Mouse (Mus musculus) E14TG2a.4 (cell line): ENCODE measurements around the gene Kpna3.

ENCODE experiments used
- H3K27me3 ChIP-seq: 2 replicates; pipeline ENCODE4 v1.6.1; 2014; ENCODE audit warnings: low read length, control low read depth; ENCODE audit not compliant: insufficient read depth
- H3K36me3 ChIP-seq: 2 replicates; pipeline ENCODE4 v1.6.1; 2014; ENCODE audit warnings: low read length, control low read depth; ENCODE audit not compliant: insufficient read depth
- H3K4me1 ChIP-seq: replicated peaks from 2 replicates; pipeline ENCODE4 v1.6.1; 2014; ENCODE audit warnings: low read depth, low read length, control low read depth
- H3K4me3 ChIP-seq: replicated peaks from 2 replicates; pipeline ENCODE4 v1.5.1; 2014; ENCODE audit warnings: mild to moderate bottlenecking, low read length
- H3K9me3 ChIP-seq: 2 replicates; pipeline ENCODE4 v1.6.1; 2014; ENCODE audit warnings: low read length, control low read depth
- CTCF ChIP-seq: conservative IDR thresholded peaks from 2 replicates; pipeline ENCODE4 v1.5.1; 2014; ENCODE audit warnings: low read length
- NANOG ChIP-seq: IDR thresholded peaks from 2 replicates; pipeline ENCODE4 v1.6.1; 2014; ENCODE audit warnings: borderline replicate concordance, low read length, mixed read lengths
- POU5F1 ChIP-seq: IDR thresholded peaks from 2 replicates; pipeline ENCODE4 v1.6.1; 2014; ENCODE audit warnings: low read length, borderline replicate concordance

The Kpna3 gene

GRCm38 (mm10) chr14:61439661-61440559 lies at the start of gene Kpna3:
Kpna3 (minus strand) TSS chr14:61439874.
- Histone ChIP-seq H3K4me3 (peak within 1 kb of the TSS; percentile 87), H3K27me3 (no peaks in the 10 kb centered on the region), H3K36me3 (peaks cover 5% of the 10 kb centered on the region; the same call in 1 of the 2 replicates), H3K4me1 (peaks cover 51% of the 10 kb centered on the region), H3K9me3 (no peaks in the 10 kb centered on the region)
- no peak for TF ChIP-seq CTCF
- TF ChIP-seq NANOG = no peak
- no peak for TF ChIP-seq POU5F1

GRCm38 (mm10) chr14:61460365-61460764 lies 20.7 kb upstream of the Kpna3 start:
- Histone ChIP-seq H3K36me3 (no peaks in the 10 kb centered on the region), H3K9me3 (no peaks in the 10 kb centered on the region), H3K27me3 (no peaks in the 10 kb centered on the region), H3K4me1 (no peaks in the 10 kb centered on the region), H3K4me3 (no peak overlapping the region)
- no peak for TF ChIP-seq CTCF
- no peak for TF ChIP-seq NANOG
- TF ChIP-seq POU5F1 = no peak

- no peaks in the 10 kb centered on the region for H3K9me3 ChIP-seq
- no peaks in the 10 kb centered on the region for H3K4me1 ChIP-seq
- TF ChIP-seq NANOG = no peak
- no peak for TF ChIP-seq POU5F1
- no peak for TF ChIP-seq CTCF
- no peaks in the 10 kb centered on the region for H3K36me3 ChIP-seq
- no peak overlapping the region for H3K4me3 ChIP-seq
- H3K27me3 ChIP-seq = 0 out of 2 replicates have a peak, but pooled peaks cover 6% of the 10 kb centered on the region
Measured at GRCm38 (mm10) chr14:61457468-61457867, 17.8 kb upstream of the Kpna3 start.

- H3K36me3 ChIP-seq = no peaks in the 10 kb centered on the region
- no peak overlapping the region for H3K4me3 ChIP-seq
- H3K4me1 ChIP-seq = no peaks in the 10 kb centered on the region
- H3K9me3 ChIP-seq = no peaks in the 10 kb centered on the region
- 0 out of 2 replicates have a peak, but pooled peaks cover 11% of the 10 kb centered on the region for H3K27me3 ChIP-seq
- TF ChIP-seq POU5F1 = no peak
- no peak for TF ChIP-seq CTCF
- TF ChIP-seq NANOG = no peak
Measured at GRCm38 (mm10) chr14:61455571-61455970, 15.9 kb upstream of the Kpna3 start.

GRCm38 (mm10) chr14:61453032-61453431 lies 13.4 kb upstream of the Kpna3 start:
- 0 out of 2 replicates have a peak, but pooled peaks cover 11% of the 10 kb centered on the region for H3K27me3 ChIP-seq
- H3K36me3 ChIP-seq = no peaks in the 10 kb centered on the region
- no peak overlapping the region for H3K4me3 ChIP-seq
- TF ChIP-seq NANOG = no peak
- TF ChIP-seq POU5F1 = no peak
- no peak for TF ChIP-seq CTCF
- H3K4me1 ChIP-seq = no peaks in the 10 kb centered on the region
- H3K9me3 ChIP-seq = no peaks in the 10 kb centered on the region

- H3K27me3 ChIP-seq = peaks cover 13% of the 10 kb centered on the region; the same call in 1 of the 2 replicates
- TF ChIP-seq POU5F1 (no peak), CTCF (no peak), NANOG (no peak)
- no peaks in the 10 kb centered on the region for H3K4me1 ChIP-seq
- H3K4me3 ChIP-seq = no peak overlapping the region
- no peaks in the 10 kb centered on the region for H3K9me3 ChIP-seq
- H3K36me3 ChIP-seq = no peaks in the 10 kb centered on the region
Measured at GRCm38 (mm10) chr14:61452481-61452880, 12.8 kb upstream of the Kpna3 start.

GRCm38 (mm10) chr14:61447775-61448174 lies 8.1 kb upstream of the Kpna3 start:
- TF ChIP-seq NANOG (no peak), POU5F1 (no peak), CTCF (no peak)
- peaks cover 10% of the 10 kb centered on the region; the same call in 1 of the 2 replicates for H3K27me3 ChIP-seq
- H3K4me3 ChIP-seq = no peak overlapping the region
- peaks cover 7% of the 10 kb centered on the region for H3K4me1 ChIP-seq
- no peaks in the 10 kb centered on the region for H3K9me3 ChIP-seq
- no peaks in the 10 kb centered on the region for H3K36me3 ChIP-seq

GRCm38 (mm10) chr14:61439141-61439660 lies 473 bp downstream of the Kpna3 start:
- H3K36me3 ChIP-seq = peaks cover 5% of the 10 kb centered on the region; the same call in 1 of the 2 replicates
- H3K4me1 ChIP-seq = peaks cover 51% of the 10 kb centered on the region
- H3K27me3 ChIP-seq = no peaks in the 10 kb centered on the region
- peak overlapping the region; percentile 87 for H3K4me3 ChIP-seq
- TF ChIP-seq CTCF (no peak), POU5F1 (no peak), NANOG (no peak)
- no peaks in the 10 kb centered on the region for H3K9me3 ChIP-seq
